Mouse (Mus musculus): ENCODE measurements around the gene Cd83. TPM values are rescaled to one million over a fixed set of nuclear protein-coding genes. Genes with fewer than 3 reads are reported as not detected.

Cd83 gene
- total and polyA plus RNA-seq, 2 experiments, result 0.73 to 3.8 TPM

DNA sequence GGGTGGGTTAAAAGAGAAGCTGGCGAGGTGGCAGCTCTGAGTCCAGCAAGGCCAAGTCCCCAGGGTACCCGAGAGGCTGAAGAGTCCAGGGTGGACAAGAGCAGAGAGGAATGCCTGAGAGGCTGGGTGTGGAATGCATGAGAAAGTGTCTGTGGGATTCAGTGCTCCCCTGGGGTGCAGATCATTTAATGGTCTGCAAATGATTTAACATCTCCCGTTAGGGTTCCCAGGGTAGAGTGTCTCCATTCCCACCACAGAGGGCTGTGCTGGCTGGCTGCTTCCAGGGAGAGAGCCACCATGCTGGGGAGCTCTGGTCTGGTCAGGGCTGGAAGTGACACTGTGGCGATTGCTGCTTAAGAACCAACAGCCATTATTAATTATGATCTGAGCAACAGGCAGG is 65.2 kb downstream of the Cd83 start:
- no peak for DNase-seq (ENCODE audit: extremely low read depth, low read depth, low spot score)
- Histone ChIP-seq H3K4me3 (ENCODE audit: insufficient read depth, low read depth, low read length) (no peak overlapping the region), H3K4me1 (ENCODE audit: control insufficient read depth, insufficient read depth, low read length) (no peaks in the 10 kb centered on the region), H3K27ac (replicated peaks; ENCODE audit: insufficient read depth, low read depth, low read length) (no peak overlapping the region), H3K27me3 (ENCODE audit: control insufficient read depth, insufficient read depth, low read length) (no peaks in the 10 kb centered on the region), H3K79me2 (ENCODE audit: control insufficient read depth, insufficient read depth, low read length) (no peaks in the 10 kb centered on the region), H3K9ac (ENCODE audit: low read depth, low read length) (no peak overlapping the region), H3K36me3 (ENCODE audit: control insufficient read depth, insufficient read depth, low read length) (no peaks in the 10 kb centered on the region)
- 75% methylated on average over 4 of the region's 4 CpGs for WGBS
- TF ChIP-seq POLR2A (IDR thresholded peaks at IDR 0.05; ENCODE audit: extremely low read depth, insufficient read depth, low read length) (no peak), CTCF (IDR thresholded peaks at IDR 0.05; ENCODE audit: low read depth, low read length) (no peak)

DNA sequence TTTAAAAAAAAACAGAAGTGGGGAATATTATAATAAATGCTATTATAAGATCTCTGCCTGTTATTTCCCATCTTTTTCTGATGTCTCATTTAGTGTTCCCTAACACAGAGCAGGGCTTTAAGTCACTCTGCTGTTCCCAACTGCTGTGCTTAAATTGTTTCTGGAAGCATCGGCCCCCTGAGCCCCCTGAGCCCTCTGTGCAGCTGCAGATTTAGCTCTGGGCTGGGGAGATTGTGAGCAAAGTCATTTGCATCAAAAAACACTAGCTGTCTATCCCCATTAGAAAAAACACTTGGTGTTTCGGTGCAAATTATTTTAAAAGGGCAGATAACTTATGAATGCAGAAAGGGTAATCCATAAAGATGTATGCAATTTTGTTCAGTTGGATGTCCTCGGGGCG is 66.5 kb downstream of the Cd83 start:
- Histone ChIP-seq H3K4me3 (ENCODE audit: insufficient read depth, low read depth, low read length) (no peak overlapping the region), H3K4me1 (ENCODE audit: control insufficient read depth, insufficient read depth, low read length) (no peaks in the 10 kb centered on the region), H3K27ac (replicated peaks; ENCODE audit: insufficient read depth, low read depth, low read length) (no peak overlapping the region), H3K79me2 (ENCODE audit: control insufficient read depth, insufficient read depth, low read length) (no peaks in the 10 kb centered on the region), H3K9ac (ENCODE audit: low read depth, low read length) (no peak overlapping the region), H3K27me3 (ENCODE audit: control insufficient read depth, insufficient read depth, low read length) (no peaks in the 10 kb centered on the region), H3K36me3 (ENCODE audit: control insufficient read depth, insufficient read depth, low read length) (no peaks in the 10 kb centered on the region)
- DNase-seq (ENCODE audit: extremely low read depth, low read depth, low spot score), result no peak
- WGBS, result 88% methylated on average over 4 of the region's 4 CpGs
- TF ChIP-seq CTCF (IDR thresholded peaks at IDR 0.05; ENCODE audit: low read depth, low read length) (no peak), POLR2A (IDR thresholded peaks at IDR 0.05; ENCODE audit: extremely low read depth, insufficient read depth, low read length) (no peak)

Other genes with a start within 250 kb of the Cd83 start
- gene Mcur1, start 224.6 kb upstream of the Cd83 start, total RNA-seq (2014; rRNA removed), result 14.7 and 17.9 TPM in 2 replicates
- gene Mcur1, start 224.6 kb upstream of the Cd83 start, polyA plus RNA-seq (2012; rRNA removed), result 14.8 and 16.6 TPM in 2 replicates
- not detected in 2 replicates for gene Rnf182, start 169.1 kb upstream of the Cd83 start, total RNA-seq (2014; rRNA removed)
- gene Rnf182, start 169.1 kb upstream of the Cd83 start, polyA plus RNA-seq (2012; rRNA removed), result 0.02 TPM in 1 of 2 replicates, not detected in the other

Measured in liver, adult 2 months (tissue).